In the genomic region with DNA sequence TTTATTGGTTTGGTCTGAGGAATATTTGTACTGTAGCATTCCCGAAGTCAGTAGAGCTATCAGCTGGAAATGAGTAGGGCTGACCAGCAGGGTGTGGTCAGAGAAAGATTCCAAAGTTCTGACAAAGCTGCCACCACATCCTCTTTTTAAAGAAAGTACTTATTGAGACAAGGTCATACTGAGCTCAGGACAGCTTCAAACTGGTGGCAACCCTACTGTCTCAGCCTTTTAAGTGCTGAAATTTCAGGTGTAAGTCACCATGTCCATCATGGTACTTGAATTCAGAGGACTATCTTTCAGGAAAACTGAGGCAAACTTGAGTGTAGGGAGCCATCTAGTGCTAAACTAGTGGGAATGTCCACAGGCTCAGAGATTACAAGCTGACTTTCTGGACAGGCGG, we compare ENCODE assay signal across 9 mouse cellular contexts. TPM values are rescaled to one million over a fixed set of nuclear protein-coding genes. Genes with fewer than 3 reads are reported as not detected.
DNase-seq lines count a peak whose midpoint lies in the region; ATAC-seq and TF ChIP-seq lines count a peak whose summit lies in the region.
"Had no signal": no experiment of that assay in that cellular context is flagged by ENCODE, and none has a peak within 500 bp of the region (broad histone marks: within the 10 kb centered on the region; RNA-seq: fewer than 3 reads in every experiment).

No protein-coding gene starts in this region.

- no peak overlapping the region for H3K27ac ChIP-seq in hindbrain, postnatal 0 days
- no peak overlapping the region for H3K27ac ChIP-seq in hindbrain, embryonic 13.5 days
- H3K27ac ChIP-seq: heart, embryonic 15.5 days; stomach, embryonic 15.5 days had no signal

- no peaks in the 10 kb centered on the region for H3K27me3 ChIP-seq in hindbrain, postnatal 0 days (ENCODE audit: insufficient read depth, low read length)
- H3K27me3 ChIP-seq in hindbrain, embryonic 13.5 days, result no peaks in the 10 kb centered on the region
- H3K27me3 ChIP-seq: heart, embryonic 15.5 days; stomach, embryonic 15.5 days had no signal

- no peak overlapping the region for H3K4me3 ChIP-seq in hindbrain, postnatal 0 days (ENCODE audit: low read length)
- no peak overlapping the region for H3K4me3 ChIP-seq in hindbrain, embryonic 13.5 days
- H3K4me3 ChIP-seq: heart, embryonic 15.5 days; stomach, embryonic 15.5 days had no signal

- H3K4me2 ChIP-seq in hindbrain, postnatal 0 days (ENCODE audit: low read depth, low read length), result no peak overlapping the region
- H3K4me2 ChIP-seq in hindbrain, embryonic 13.5 days, result no peak overlapping the region
- H3K4me2 ChIP-seq: heart, embryonic 15.5 days; stomach, embryonic 15.5 days had no signal

- peak; percentile 59 for TF ChIP-seq CTCF in hindbrain, postnatal 0 days (IDR thresholded peaks at IDR 0.05; ENCODE audit: low read depth)

- H3K4me1 ChIP-seq in hindbrain, postnatal 0 days (ENCODE audit: insufficient read depth, low read length), result no peaks in the 10 kb centered on the region
- H3K4me1 ChIP-seq in hindbrain, embryonic 13.5 days (replicated peaks), result no peaks in the 10 kb centered on the region
- H3K4me1 ChIP-seq: heart, embryonic 15.5 days; stomach, embryonic 15.5 days had no signal

- H3K9me3 ChIP-seq in hindbrain, postnatal 0 days (ENCODE audit: low read length), result no peaks in the 10 kb centered on the region
- no peaks in the 10 kb centered on the region for H3K9me3 ChIP-seq in hindbrain, embryonic 13.5 days
- H3K9me3 ChIP-seq: heart, embryonic 15.5 days; stomach, embryonic 15.5 days had no signal

- ATAC-seq in hindbrain, postnatal 0 days, result no peak
- no peak for ATAC-seq in hindbrain, embryonic 13.5 days (ENCODE audit: low FRiP score)
- peak; percentile 58 for ATAC-seq in granulocyte monocyte progenitor cell, adult 5-6 weeks (replicated peaks; ENCODE audit: poor library complexity, severe bottlenecking)

- DNase-seq in hindbrain, postnatal 0 days (ENCODE audit: low spot score), result peak; percentile 42
- DNase-seq in 3T3-L1 (ENCODE audit: low read depth, low spot score) (peak; percentile 93), MEL-GATA-1-ER (ENCODE audit: extremely low read depth, low read depth) (peak; percentile 28)
- no peak for DNase-seq in frontal cortex, postnatal 10 days (ENCODE audit: low spot score in 2 of 2)
- DNase-seq in gastrocnemius, postnatal 4 days (ENCODE audit: low spot score in 2 of 2), result no peak

- no peak overlapping the region for H3K9ac ChIP-seq in hindbrain, postnatal 0 days (replicated peaks; ENCODE audit: low read length)
- no peak overlapping the region for H3K9ac ChIP-seq in hindbrain, embryonic 13.5 days
- H3K9ac ChIP-seq: heart, embryonic 15.5 days; stomach, embryonic 15.5 days had no signal

- WGBS in hindbrain, postnatal 0 days, result 64% methylated on average over 2 of the region's 2 CpGs
- WGBS in hindbrain, embryonic 13.5 days, result 63% methylated on average over 2 of the region's 2 CpGs

- no peaks in the 10 kb centered on the region for H3K36me3 ChIP-seq in hindbrain, postnatal 0 days (ENCODE audit: insufficient read depth, low read length)
- no peaks in the 10 kb centered on the region for H3K36me3 ChIP-seq in hindbrain, embryonic 13.5 days
- H3K36me3 ChIP-seq: heart, embryonic 15.5 days; stomach, embryonic 15.5 days had no signal

RNA-seq across cellular contexts. Expression of a gene that starts 42.7 kb away (rescaled TPM):
- total RNA-seq in hindbrain, postnatal 0 days (2014; rRNA removed), result 51.7 and 52.0 TPM in 2 replicates
- 56.4 and 61.3 TPM in 2 replicates for polyA plus RNA-seq in hindbrain, postnatal 0 days (2015; fragmentation: Nextera tagmentation; extraction: Ambion mirVana)
- 27.9 and 31.3 TPM in 2 replicates for polyA plus RNA-seq in hindbrain, embryonic 13.5 days (2015; fragmentation: Nextera tagmentation; extraction: Ambion mirVana)
- not detected in 2 replicates for total RNA-seq in granulocyte monocyte progenitor cell, adult 5-6 weeks (2014; fragmentation: Nextera tagmentation)
- 0.10 and 0.86 TPM in 2 replicates for total RNA-seq in granulocyte monocyte progenitor cell, adult 5-6 weeks (2017)
- total RNA-seq in gastrocnemius, postnatal 4 days (2021), result 1 to 10 TPM in 1 of 2 experiments, under 1 TPM in 1; 0.61 to 1.4 TPM

Comparison
In these comparisons a context has a peak if more than half of its experiments do, and no peak if none do; other contexts are left out.
1. DNase-seq: peak in hindbrain, postnatal 0 days (single experiment), 3T3-L1 (single experiment) and MEL-GATA-1-ER (single experiment); none in frontal cortex, postnatal 10 days (0 of 2) and gastrocnemius, postnatal 4 days (0 of 2).
2. RNA of a gene that starts 42.7 kb away (total RNA-seq): 51.7 to 52.0 TPM in hindbrain, postnatal 0 days; 0.61 to 1.4 TPM in gastrocnemius, postnatal 4 days and 0.10 to 0.86 TPM in granulocyte monocyte progenitor cell, adult 5-6 weeks; every median in the first group is over 10 times any median in the second.